Mouse (Mus musculus) cerebellum, postnatal 14 days (tissue): ENCODE results near the gene Grid1.
A peak's percentile ranks its signal among the peaks of the same experiment; 100 is the strongest.

Source experiments
- DNase-seq, 2 experiments: peaks; one replicate each; pipeline ENCODE4 v3.0.0; 2021; ENCODE audit warnings: mixed read lengths in 2 of 2

Grid1 gene

GRCm38 (mm10) chr14:35120089-35120488 lies 300.2 kb downstream of the Grid1 start:
- no peak for DNase-seq

DNA sequence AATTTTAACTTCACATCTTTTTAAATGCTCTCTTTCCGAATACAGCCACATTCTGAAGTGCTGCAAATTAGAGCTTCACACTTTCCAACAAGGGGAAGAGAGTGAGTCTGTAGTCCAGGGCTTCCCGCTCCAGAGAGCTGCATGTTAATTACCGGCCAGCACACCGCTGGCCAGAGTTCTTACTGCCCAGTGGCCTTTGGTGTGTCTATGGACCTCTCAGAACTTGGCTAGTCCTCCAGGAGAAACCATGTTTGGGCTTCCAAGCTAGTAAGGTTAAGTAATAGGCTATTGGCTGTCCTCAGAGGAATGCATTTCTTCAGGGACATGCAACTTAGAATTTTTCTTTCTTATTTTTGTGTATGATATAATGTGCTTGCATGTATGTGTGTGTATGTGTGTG lies 301.0 kb downstream of the Grid1 start:
- DNase-seq = no peak

- no peak for DNase-seq
Observed at GRCm38 (mm10) chr14:35122111-35122510, 302.2 kb downstream of the Grid1 start.

GRCm38 (mm10) chr14:35123260-35123875 lies 303.5 kb downstream of the Grid1 start:
- DNase-seq = no peak

DNA sequence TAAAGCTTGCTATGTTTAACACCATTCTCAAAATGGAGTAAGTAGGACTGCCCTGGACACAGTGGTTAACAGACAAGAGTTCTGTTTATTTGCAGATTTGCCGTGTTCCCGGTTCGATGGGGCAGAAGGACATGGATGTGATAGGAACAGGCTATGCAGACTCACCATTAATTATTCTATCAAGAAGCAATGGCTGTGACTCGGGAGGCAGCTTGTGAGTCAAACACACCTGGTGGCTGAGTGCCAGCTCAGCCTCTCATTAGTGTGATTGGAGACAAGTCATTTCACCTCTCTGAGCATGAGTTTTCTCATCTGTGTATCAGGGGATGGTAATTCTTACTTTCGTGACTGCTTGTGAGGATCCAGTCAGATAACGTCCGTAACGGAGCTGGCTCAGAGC lies 307.7 kb downstream of the Grid1 start:
- DNase-seq = no peak

DNA sequence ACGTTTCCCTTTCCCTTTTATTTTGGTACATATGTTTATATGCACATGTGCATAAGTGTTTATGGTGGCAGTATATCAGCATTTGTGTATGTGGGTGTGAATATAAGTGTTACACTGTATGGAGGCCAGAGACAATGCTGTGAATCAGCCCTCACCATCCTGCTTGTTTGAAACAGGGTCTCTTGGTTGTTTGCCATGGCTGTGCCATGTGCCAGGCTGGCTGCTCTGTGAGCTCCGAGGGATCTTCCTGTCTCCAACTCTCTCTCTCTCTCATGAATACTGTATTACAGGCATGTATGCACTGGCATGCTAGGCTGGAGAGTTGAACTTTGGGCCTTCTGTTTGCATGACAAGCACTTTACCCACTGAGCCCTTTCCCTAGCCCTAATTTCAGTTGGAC lies 315.1 kb downstream of the Grid1 start:
- peak; percentile 32 to 37 for DNase-seq

DNA sequence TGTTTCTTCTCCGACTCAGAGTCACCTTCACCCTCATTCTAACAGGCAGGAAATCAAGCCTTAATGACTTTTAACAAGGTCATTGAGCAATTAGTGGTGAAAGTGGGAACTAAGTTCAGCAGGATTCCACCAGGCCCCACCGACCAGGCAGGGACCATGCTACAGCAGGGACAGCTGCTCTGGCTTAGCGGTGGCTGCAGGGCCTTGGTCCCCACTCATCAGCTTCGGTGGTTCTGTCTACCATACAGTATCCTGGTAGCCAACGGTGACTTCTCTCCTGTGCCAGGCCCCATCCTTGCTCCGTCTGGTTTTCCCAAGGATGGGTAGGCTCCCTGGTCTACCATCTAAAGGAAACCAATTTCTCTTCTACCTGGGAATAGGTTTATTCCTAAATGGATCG lies 318.2 kb downstream of the Grid1 start:
- peak in 1 of 2 experiments; percentile 11 for DNase-seq

GRCm38 (mm10) chr14:35139824-35140223 lies 319.9 kb downstream of the Grid1 start:
- DNase-seq = peak; percentile 55 to 65

DNA sequence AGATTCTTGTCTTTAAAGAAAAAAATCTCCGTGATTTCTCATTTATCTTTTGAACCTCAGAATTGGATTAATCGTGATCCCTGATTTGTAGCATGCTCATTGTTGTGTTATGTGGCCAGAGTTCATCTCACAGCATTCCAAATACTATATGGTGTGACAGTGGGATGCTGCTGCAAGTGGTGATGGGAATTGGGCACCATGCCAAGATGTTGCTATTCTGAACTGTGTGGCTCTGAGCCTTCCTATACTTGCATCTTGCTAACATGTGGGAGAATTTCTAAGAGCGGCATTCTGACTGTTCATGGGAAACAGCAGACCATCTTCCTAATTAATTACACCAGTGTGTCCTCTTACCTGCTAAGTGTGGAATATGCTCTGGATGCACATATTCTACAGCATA lies 332.5 kb downstream of the Grid1 start:
- DNase-seq = peak in 1 of 2 experiments; percentile 13

GRCm38 (mm10) chr14:35153701-35154277 lies 333.9 kb downstream of the Grid1 start:
- DNase-seq = no peak

DNA sequence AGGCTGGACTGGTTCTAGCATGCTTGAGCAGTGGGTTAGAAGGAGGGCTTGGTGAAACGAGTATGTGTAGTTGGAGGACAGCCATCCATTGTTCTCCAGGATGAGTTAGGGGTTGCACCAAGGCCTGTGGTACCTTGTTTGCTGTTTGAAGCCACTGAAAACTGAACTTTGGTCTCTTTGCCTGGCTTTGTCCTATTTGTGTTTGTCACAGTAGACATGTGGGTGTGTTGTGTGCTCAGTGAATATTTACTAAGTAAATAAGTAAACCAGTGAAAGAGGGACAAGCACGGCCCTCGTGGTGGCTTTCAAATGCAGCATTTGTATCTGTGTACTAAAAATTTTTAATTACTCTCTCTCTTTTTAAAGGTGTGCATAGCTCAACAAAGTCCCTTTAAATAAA lies 334.5 kb downstream of the Grid1 start:
- no peak for DNase-seq

- peak; percentile 71 to 72 for DNase-seq
Observed at GRCm38 (mm10) chr14:35157069-35157655, 337.3 kb downstream of the Grid1 start.

GRCm38 (mm10) chr14:35159296-35159695 lies 339.4 kb downstream of the Grid1 start:
- peak; percentile 20 to 23 for DNase-seq

DNA sequence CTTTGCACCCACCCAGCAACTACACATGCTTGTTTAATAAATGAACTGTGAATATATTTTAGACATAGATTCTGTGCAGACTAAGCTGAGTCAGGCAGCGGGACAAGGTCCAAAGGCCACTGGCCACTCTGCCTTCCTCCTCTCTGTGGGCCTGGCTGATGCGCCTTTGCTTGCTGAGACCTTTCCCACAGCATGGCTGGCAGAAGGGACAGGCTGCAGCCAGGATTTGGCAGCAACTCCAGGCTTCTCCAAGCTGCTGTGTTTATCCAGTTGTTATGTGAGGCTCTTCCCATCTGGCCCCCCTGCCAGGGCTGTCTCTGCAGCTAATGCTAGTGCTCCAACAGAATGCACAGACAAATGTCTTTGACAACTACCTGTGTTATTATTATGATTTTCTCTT lies 347.5 kb downstream of the Grid1 start:
- DNase-seq = peak; percentile 17 to 29

DNA sequence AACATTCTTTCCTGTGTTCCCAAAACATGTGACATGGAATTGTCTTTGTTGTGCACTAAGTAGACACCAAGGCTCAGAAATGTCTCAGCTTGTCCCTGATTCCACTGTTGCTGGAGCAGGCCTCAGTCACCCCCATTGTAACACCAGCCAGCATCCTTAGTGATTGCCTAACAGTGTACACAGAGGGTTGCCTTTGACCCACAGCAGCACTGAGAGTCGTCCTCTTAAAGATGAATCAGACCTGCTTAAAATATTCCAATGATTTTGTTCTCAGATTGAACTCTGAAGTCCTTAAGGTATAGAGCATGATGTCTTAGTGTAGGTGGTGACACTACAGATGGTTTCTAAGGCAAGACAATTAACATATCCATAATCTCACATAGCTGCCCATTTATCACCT lies 354.0 kb downstream of the Grid1 start:
- DNase-seq = no peak

DNA sequence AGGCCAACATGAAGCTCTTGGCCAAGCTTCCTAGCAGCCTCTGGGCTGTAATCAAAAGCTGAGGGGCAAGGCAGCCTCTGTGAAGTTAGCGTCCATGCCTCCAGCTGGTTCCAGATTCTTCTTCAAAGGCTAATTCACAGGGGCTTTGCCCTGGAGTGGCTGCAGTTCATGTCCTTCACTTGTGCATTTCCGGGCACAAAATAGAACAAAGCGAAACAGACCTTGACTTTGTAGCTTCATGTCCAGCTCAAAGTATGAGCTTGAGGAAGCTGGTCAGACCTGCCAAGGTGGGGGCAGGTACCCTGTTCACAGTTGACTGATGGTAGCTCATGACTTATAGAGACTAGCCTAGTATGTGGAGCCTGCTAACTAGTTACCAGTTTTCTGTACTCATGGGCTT lies 356.1 kb downstream of the Grid1 start:
- DNase-seq = no peak

- DNase-seq = no peak
Observed at GRCm38 (mm10) chr14:35179076-35179475, 359.2 kb downstream of the Grid1 start.

DNA sequence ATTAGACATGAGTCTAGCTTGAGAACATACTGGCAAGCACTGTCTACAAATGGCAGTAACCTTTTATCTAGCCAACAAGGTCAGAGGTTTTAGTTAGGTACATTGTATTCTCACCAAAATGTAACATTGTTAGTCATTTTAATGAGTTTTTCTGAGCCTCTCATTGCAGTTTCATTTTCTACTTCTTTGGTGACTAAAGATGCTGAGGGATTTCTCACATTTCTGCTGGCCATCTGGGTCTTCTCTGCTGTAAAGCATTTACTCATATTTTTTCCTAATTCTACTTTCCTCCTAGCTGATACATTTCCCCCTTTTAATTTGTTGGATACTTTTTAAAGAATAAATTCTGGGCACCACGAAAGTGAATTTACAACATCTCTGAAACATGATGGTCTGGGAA lies 365.5 kb downstream of the Grid1 start:
- DNase-seq = no peak

GRCm38 (mm10) chr14:35192256-35192655 lies 372.3 kb downstream of the Grid1 start:
- no peak for DNase-seq

GRCm38 (mm10) chr14:35197371-35197770 lies 377.5 kb downstream of the Grid1 start:
- no peak for DNase-seq

- DNase-seq = no peak
Observed at GRCm38 (mm10) chr14:35198447-35198846, 378.5 kb downstream of the Grid1 start.

DNA sequence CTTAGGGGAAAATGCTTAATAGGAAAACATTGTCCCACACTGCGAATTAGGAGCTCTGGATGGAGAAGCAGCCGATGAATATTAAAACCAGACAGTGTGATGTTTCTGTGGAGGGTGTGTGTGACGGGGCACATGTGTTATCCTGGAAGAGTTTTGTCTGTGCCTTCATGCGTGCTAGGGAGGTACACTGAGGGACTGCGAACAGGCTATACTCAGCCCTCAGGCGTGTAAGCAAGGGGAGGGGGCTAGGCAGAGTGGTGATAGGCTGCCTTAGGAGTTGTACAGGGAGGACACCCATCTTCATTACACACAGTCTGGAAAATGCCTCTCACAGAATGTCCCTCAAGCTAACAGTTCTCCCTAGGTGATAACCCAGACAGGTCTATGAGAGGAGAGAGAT lies 379.0 kb downstream of the Grid1 start:
- no peak for DNase-seq

- DNase-seq = no peak
Observed at GRCm38 (mm10) chr14:35209444-35209843, 389.5 kb downstream of the Grid1 start.

- DNase-seq = no peak
Observed at GRCm38 (mm10) chr14:35219021-35219420, 399.1 kb downstream of the Grid1 start.

- DNase-seq = no peak
Observed at GRCm38 (mm10) chr14:35222196-35222595, 402.3 kb downstream of the Grid1 start.
